Mouse (Mus musculus) kidney, embryonic 16.5 days (tissue): Measurements from ENCODE around the gene Klhl29. TPM values are rescaled to one million over a fixed set of nuclear protein-coding genes. Genes with fewer than 3 reads are reported as not detected.

ENCODE experiments used
- ATAC-seq: fragments of 200-750 bp; cut with Nextera tagmentation; 2 replicates; pipeline ENCODE4 v1.8.0; 2017; ENCODE audit warnings: moderate TSS enrichment; ENCODE audit not compliant: low FRiP score, low TSS enrichment
- H3K27ac ChIP-seq: fragments of 300-500 bp; sonication (generic); 2 replicates; pipeline ENCODE4 v1.5.1; 2014; ENCODE audit warnings: low read length
- H3K27me3 ChIP-seq: fragments of 300-500 bp; sonication (generic); 2 replicates; pipeline ENCODE4 v1.6.1; 2014; ENCODE audit warnings: low read length, control low read depth, mixed read lengths; ENCODE audit not compliant: insufficient read depth
- H3K36me3 ChIP-seq: fragments of 300-500 bp; sonication (generic); 2 replicates; pipeline ENCODE4 v1.6.1; 2014; ENCODE audit warnings: low read length, control low read depth, mixed read lengths; ENCODE audit not compliant: insufficient read depth
- H3K4me1 ChIP-seq: fragments of 300-500 bp; sonication (generic); 2 replicates; pipeline ENCODE4 v1.6.1; 2014; ENCODE audit warnings: low read length, control low read depth, mixed read lengths; ENCODE audit not compliant: insufficient read depth
- H3K4me2 ChIP-seq: fragments of 300-500 bp; sonication (generic); replicated peaks from 2 replicates; pipeline ENCODE4 v1.6.1; 2014; ENCODE audit warnings: low read depth, low read length
- H3K4me3 ChIP-seq: fragments of 300-500 bp; sonication (generic); 2 replicates; pipeline ENCODE4 v1.5.1; 2014; ENCODE audit warnings: mild to moderate bottlenecking, low read length
- H3K9ac ChIP-seq: fragments of 300-500 bp; sonication (generic); replicated peaks from 2 replicates; pipeline ENCODE4 v1.6.1; 2014; ENCODE audit warnings: low read length
- H3K9me3 ChIP-seq: fragments of 300-500 bp; sonication (generic); 2 replicates; pipeline ENCODE4 v1.6.1; 2016; ENCODE audit warnings: low read length, control low read depth
- WGBS: fragments of 180-500 bp; shearing (Covaris S2); extraction: QIAGEN DNeasy Blood & Tissue Kit; methylation state at CpG from one replicate; pipeline ENCODE4 v1.1.7; 2014; 5-methylcytosine and 5-hydroxymethylcytosine counted together
- polyA plus RNA-seq: library from polyadenylated mRNA; unstranded; fragments of >200 nt; fragmentation: Nextera tagmentation; extraction: Ambion mirVana; gene quantifications from 2 replicates; pipeline ENCODE4 v1.2.1, GENCODE M21; 2015

The Klhl29 gene
- polyA plus RNA-seq, 1 experiment from 2014 or later: 0.51 TPM

- Histone ChIP-seq H3K27me3 (no peaks in the 10 kb centered on the region), H3K9me3 (no peaks in the 10 kb centered on the region), H3K36me3 (no peaks in the 10 kb centered on the region), H3K9ac (no peak overlapping the region), H3K4me2 (no peak overlapping the region), H3K27ac (no peak overlapping the region), H3K4me3 (no peak overlapping the region), H3K4me1 (0 out of 2 replicates have a peak, but pooled peaks cover 5% of the 10 kb centered on the region)
- ATAC-seq: no peak
- 70% methylated on average over 14 of the region's 14 CpGs for WGBS
Measured at GRCm38 (mm10) chr12:5219913-5220575, 155.4 kb downstream of the Klhl29 start.

- Histone ChIP-seq H3K9me3 (no peaks in the 10 kb centered on the region), H3K27me3 (no peaks in the 10 kb centered on the region), H3K4me1 (peaks cover 14% of the 10 kb centered on the region), H3K36me3 (no peaks in the 10 kb centered on the region), H3K9ac (no peak overlapping the region), H3K4me3 (no peak overlapping the region), H3K4me2 (no peak overlapping the region), H3K27ac (no peak overlapping the region)
- no peak for ATAC-seq
- 59% methylated on average over 15 of the region's 15 CpGs for WGBS
Measured at GRCm38 (mm10) chr12:5215836-5216747, 159.4 kb downstream of the Klhl29 start.

GRCm38 (mm10) chr12:5214266-5214665, 161.2 kb downstream of the Klhl29 start:
- no peak overlapping the region for H3K9ac ChIP-seq
- H3K4me3 ChIP-seq: no peak overlapping the region
- no peak overlapping the region for H3K4me2 ChIP-seq
- H3K4me1 ChIP-seq: peaks cover 13% of the 10 kb centered on the region
- H3K36me3 ChIP-seq: no peaks in the 10 kb centered on the region
- peak overlapping the region; percentile 78 for H3K27ac ChIP-seq
- H3K9me3 ChIP-seq: no peaks in the 10 kb centered on the region
- no peak for ATAC-seq
- H3K27me3 ChIP-seq: no peaks in the 10 kb centered on the region
- 59% methylated on average over 9 of the region's 9 CpGs for WGBS

GRCm38 (mm10) chr12:5213339-5214104, 162.0 kb downstream of the Klhl29 start:
- 19% methylated on average over 13 of the region's 13 CpGs for WGBS
- Histone ChIP-seq H3K4me1 (peaks cover 13% of the 10 kb centered on the region), H3K9ac (no peak overlapping the region), H3K27me3 (no peaks in the 10 kb centered on the region), H3K27ac (peak overlapping the region; percentile 78), H3K36me3 (no peaks in the 10 kb centered on the region), H3K4me2 (no peak overlapping the region), H3K9me3 (no peaks in the 10 kb centered on the region), H3K4me3 (no peak overlapping the region)
- ATAC-seq: peak; percentile 80

- H3K27ac ChIP-seq: no peak overlapping the region
- no peaks in the 10 kb centered on the region for H3K27me3 ChIP-seq
- no peak overlapping the region for H3K4me2 ChIP-seq
- H3K9me3 ChIP-seq: no peaks in the 10 kb centered on the region
- H3K9ac ChIP-seq: no peak overlapping the region
- H3K4me1 ChIP-seq: peaks cover 13% of the 10 kb centered on the region
- ATAC-seq: no peak
- 89% methylated on average over 9 of the region's 9 CpGs for WGBS
- no peak overlapping the region for H3K4me3 ChIP-seq
- H3K36me3 ChIP-seq: no peaks in the 10 kb centered on the region
Measured at GRCm38 (mm10) chr12:5211884-5212283, 163.6 kb downstream of the Klhl29 start.

- H3K4me3 ChIP-seq: no peak overlapping the region
- H3K9ac ChIP-seq: no peak overlapping the region
- H3K27ac ChIP-seq: no peak overlapping the region
- peaks cover 13% of the 10 kb centered on the region for H3K4me1 ChIP-seq
- no peak for ATAC-seq
- 66% methylated on average over 9 of the region's 9 CpGs for WGBS
- H3K4me2 ChIP-seq: no peak overlapping the region
- H3K9me3 ChIP-seq: no peaks in the 10 kb centered on the region
- H3K27me3 ChIP-seq: no peaks in the 10 kb centered on the region
- no peaks in the 10 kb centered on the region for H3K36me3 ChIP-seq
Measured at GRCm38 (mm10) chr12:5210786-5211185, 164.7 kb downstream of the Klhl29 start.

- H3K4me1 ChIP-seq: peaks cover 11% of the 10 kb centered on the region
- H3K4me3 ChIP-seq: no peak overlapping the region
- WGBS: 88% methylated on average over 16 of the region's 17 CpGs
- H3K27ac ChIP-seq: no peak overlapping the region
- no peak for ATAC-seq
- no peaks in the 10 kb centered on the region for H3K36me3 ChIP-seq
- H3K9ac ChIP-seq: no peak overlapping the region
- no peak overlapping the region for H3K4me2 ChIP-seq
- no peaks in the 10 kb centered on the region for H3K27me3 ChIP-seq
- H3K9me3 ChIP-seq: no peaks in the 10 kb centered on the region
Measured at GRCm38 (mm10) chr12:5207941-5208905, 167.3 kb downstream of the Klhl29 start.

GRCm38 (mm10) chr12:5207172-5207571, 168.3 kb downstream of the Klhl29 start:
- H3K4me2 ChIP-seq: no peak overlapping the region
- ATAC-seq: no peak
- peaks cover 7% of the 10 kb centered on the region for H3K4me1 ChIP-seq
- no peak overlapping the region for H3K27ac ChIP-seq
- H3K27me3 ChIP-seq: no peaks in the 10 kb centered on the region
- H3K36me3 ChIP-seq: no peaks in the 10 kb centered on the region
- H3K9me3 ChIP-seq: no peaks in the 10 kb centered on the region
- WGBS: 94% methylated on average over 4 of the region's 4 CpGs
- H3K4me3 ChIP-seq: no peak overlapping the region
- no peak overlapping the region for H3K9ac ChIP-seq
